Mouse (Mus musculus) MEL (cell line): ENCODE data around the gene Isoc2b.

Source experiments
- CTCF ChIP-seq, 3 experiments: IDR thresholded peaks in 2 of 3; conservative IDR thresholded peaks in 1 of 3; 2 replicates each; pipeline ENCODE4 v1.5.1; 2011 to 2012; ENCODE audit warnings: low read length in 3 of 3, low read depth in 2 of 3, mild to moderate bottlenecking in 2 of 3, improper control_type of control experiment in 1 of 3, inconsistent platforms in 1 of 3, mixed read lengths in 1 of 3, moderate library complexity in 1 of 3; ENCODE audit not compliant: control insufficient read depth in 1 of 3, insufficient read depth in 1 of 3, poor library complexity in 1 of 3, severe bottlenecking in 1 of 3
- EP300 ChIP-seq, 2 experiments: IDR thresholded peaks; 2 replicates each; pipeline ENCODE4 v1.6.1; 2011; ENCODE audit warnings: improper control_type of control experiment in 2 of 2, low read length in 2 of 2, low read depth in 1 of 2, mild to moderate bottlenecking in 1 of 2
- ETS1 ChIP-seq: IDR thresholded peaks from 2 replicates; pipeline ENCODE4 v1.6.1; 2012; ENCODE audit warnings: low read depth, mild to moderate bottlenecking, inconsistent platforms, low read length, improper control_type of control experiment, moderate library complexity
- GATA1 ChIP-seq: IDR thresholded peaks from 2 replicates; pipeline ENCODE4 v1.6.1; 2011; ENCODE audit warnings: low read depth, low read length, improper control_type of control experiment
- MEF2A ChIP-seq: IDR thresholded peaks from 2 replicates; pipeline ENCODE4 v1.6.1; 2014; ENCODE audit warnings: low read depth, mild to moderate bottlenecking, inconsistent platforms, low read length, improper control_type of control experiment; ENCODE audit not compliant: poor library complexity, insufficient replicate concordance, severe bottlenecking; ENCODE audit errors: extremely low read depth
- POLR2A ChIP-seq, 2 experiments: IDR thresholded peaks; 2 replicates each; pipeline ENCODE4 v1.6.1; 2011 to 2012; ENCODE audit warnings: low read length in 2 of 2, mild to moderate bottlenecking in 2 of 2, control low read depth in 1 of 2, improper control_type of control experiment in 1 of 2, low read depth in 1 of 2, moderate library complexity in 1 of 2; ENCODE audit not compliant: control insufficient read depth in 1 of 2, insufficient read depth in 1 of 2, poor library complexity in 1 of 2
- RAD21 ChIP-seq: IDR thresholded peaks from 2 replicates; pipeline ENCODE4 v1.6.1; 2011; ENCODE audit warnings: mild to moderate bottlenecking, low read depth, low read length, improper control_type of control experiment
- RCOR1 ChIP-seq: IDR thresholded peaks from 2 replicates; pipeline ENCODE4 v1.6.1; 2012; ENCODE audit warnings: low read depth, mild to moderate bottlenecking, inconsistent platforms, low read length, improper control_type of control experiment
- SMC3 ChIP-seq: IDR thresholded peaks from 2 replicates; pipeline ENCODE4 v1.6.1; 2011; ENCODE audit warnings: low read depth, low read length, improper control_type of control experiment
- TCF12 ChIP-seq: IDR thresholded peaks from 2 replicates; pipeline ENCODE4 v1.6.1; 2014; ENCODE audit warnings: low read depth, mild to moderate bottlenecking, inconsistent platforms, low read length, improper control_type of control experiment, moderate library complexity

GRCm38 (mm10) chr7:4806716-4807115 is 63.3 kb downstream of the Isoc2b start:
- peak in 2 of 3 experiments; percentile 56 to 68; a peak in 4 of 6 replicates for TF ChIP-seq CTCF (IDR thresholded peaks at IDR 0.05 in 2 of 3, conservative IDR thresholded peaks at IDR 0.05 in 1 of 3; ENCODE audit: control insufficient read depth in 1 of 3, insufficient read depth in 1 of 3, low read depth in 2 of 3, low read length in 3 of 3, poor library complexity in 1 of 3, severe bottlenecking in 1 of 3)
- TF ChIP-seq RAD21, result peak; percentile 56
- TF ChIP-seq ETS1, result no peak
- no peak for TF ChIP-seq GATA1
- TF ChIP-seq MEF2A, result no peak
- peak; percentile 69 for TF ChIP-seq SMC3
- TF ChIP-seq POLR2A (IDR thresholded peaks at IDR 0.05; ENCODE audit: control insufficient read depth in 1 of 2, insufficient read depth in 1 of 2, low read depth in 1 of 2, low read length in 2 of 2, poor library complexity in 1 of 2), result no peak
- no peak for TF ChIP-seq EP300 (IDR thresholded peaks at IDR 0.05; ENCODE audit: low read depth in 1 of 2, low read length in 2 of 2)
- TF ChIP-seq TCF12, result no peak
- TF ChIP-seq RCOR1, result no peak
